In genomic region chr16:32642280-32642679, GRCm38 (mm10) we compare ENCODE assay signal across 13 mouse cellular contexts. TPM values are rescaled to one million over a fixed set of nuclear protein-coding genes. Genes with fewer than 3 reads are reported as not detected.
A peak's percentile ranks its signal among the peaks of the same experiment; 100 is the strongest.
DNase-seq lines count a peak whose midpoint lies in the region; ATAC-seq and TF ChIP-seq lines count a peak whose summit lies in the region.
"Had no signal": no experiment of that assay in that cellular context is flagged by ENCODE, and none has a peak within 500 bp of the region (broad histone marks: within the 10 kb centered on the region; RNA-seq: fewer than 3 reads in every experiment).

No protein-coding gene starts in this region.

- no peak for ATAC-seq in forebrain, embryonic 15.5 days (replicated peaks)
- ATAC-seq in forebrain, embryonic 12.5 days (ENCODE audit: low FRiP score), result no peak
- no peak for ATAC-seq in midbrain, embryonic 14.5 days (ENCODE audit: low FRiP score, low TSS enrichment)
- ATAC-seq: liver, postnatal 0 days had no signal

- WGBS in forebrain, embryonic 15.5 days, result 33% methylated on average over 13 of the region's 13 CpGs
- WGBS in forebrain, embryonic 12.5 days, result 46% methylated on average over 13 of the region's 13 CpGs
- WGBS in midbrain, embryonic 14.5 days, result 40% methylated on average over 13 of the region's 13 CpGs
- 74% methylated on average over 13 of the region's 13 CpGs for WGBS in midbrain, embryonic 10.5 days

- no peak overlapping the region for H3K9ac ChIP-seq in forebrain, embryonic 15.5 days (replicated peaks)
- H3K9ac ChIP-seq in forebrain, embryonic 12.5 days, result no peak overlapping the region
- H3K9ac ChIP-seq in midbrain, embryonic 14.5 days (replicated peaks; ENCODE audit: low read length), result no peak overlapping the region
- peak overlapping the region; percentile 63; the same call in 1 of the 2 replicates for H3K9ac ChIP-seq in ES-E14 (ENCODE audit: insufficient read depth, low read depth, low read length, poor library complexity, severe bottlenecking)
- H3K9ac ChIP-seq: liver, postnatal 0 days had no signal

- no peaks in the 10 kb centered on the region for H3K9me3 ChIP-seq in forebrain, embryonic 15.5 days
- H3K9me3 ChIP-seq in forebrain, embryonic 12.5 days, result no peaks in the 10 kb centered on the region
- H3K9me3 ChIP-seq in midbrain, embryonic 14.5 days (ENCODE audit: control insufficient read depth, low read length), result no peaks in the 10 kb centered on the region
- no peaks in the 10 kb centered on the region for H3K9me3 ChIP-seq in midbrain, embryonic 10.5 days (replicated peaks)
- H3K9me3 ChIP-seq in ES-E14 (ENCODE audit: control insufficient read depth, insufficient read depth, low read depth, low read length), result no peaks in the 10 kb centered on the region

- in situ Hi-C loops in ES-E14 (cut with MboI; ENCODE audit: low sequenced_read_pairs in 2 of 2, unreplicated experiment in 2 of 2), result no loop called here

- no peak overlapping the region for H3K4me3 ChIP-seq in forebrain, embryonic 15.5 days
- H3K4me3 ChIP-seq in forebrain, embryonic 12.5 days (replicated peaks), result no peak overlapping the region
- no peak overlapping the region for H3K4me3 ChIP-seq in midbrain, embryonic 14.5 days (replicated peaks; ENCODE audit: low read depth, low read length)
- no peak overlapping the region for H3K4me3 ChIP-seq in midbrain, embryonic 10.5 days
- H3K4me3 ChIP-seq in ES-E14 (ENCODE audit: insufficient read depth in 1 of 2, low read depth in 1 of 2, low read length in 2 of 2, poor library complexity in 1 of 2, severe bottlenecking in 1 of 2), result peak overlapping the region; percentile 11 to 23; a peak in 2 of 4 replicates

- peaks cover 20% of the 10 kb centered on the region for H3K4me1 ChIP-seq in forebrain, embryonic 15.5 days
- peaks cover 35% of the 10 kb centered on the region for H3K4me1 ChIP-seq in forebrain, embryonic 12.5 days
- peaks cover 18% of the 10 kb centered on the region for H3K4me1 ChIP-seq in midbrain, embryonic 14.5 days (ENCODE audit: control insufficient read depth, insufficient read depth, low read length)
- H3K4me1 ChIP-seq in midbrain, embryonic 10.5 days, result peaks cover 43% of the 10 kb centered on the region
- H3K4me1 ChIP-seq in ES-E14 (ENCODE audit: control insufficient read depth in 2 of 2, insufficient read depth in 2 of 2, low read length in 2 of 2, poor library complexity in 1 of 2), result peaks cover 1 to 24% of the 10 kb centered on the region in 2 experiments; a peak in 1 of 4 replicates

- H3K4me2 ChIP-seq in forebrain, embryonic 15.5 days (replicated peaks), result peak overlapping the region; percentile 9; the same call in 1 of the 2 replicates
- H3K4me2 ChIP-seq in forebrain, embryonic 12.5 days, result no peak overlapping the region
- H3K4me2 ChIP-seq in midbrain, embryonic 14.5 days (ENCODE audit: low read length), result peak overlapping the region; percentile 15; the same call in 1 of the 2 replicates

- peak; percentile 57 for DNase-seq in midbrain, embryonic 14.5 days
- no peak for DNase-seq in midbrain, embryonic 10.5 days (ENCODE audit: low spot score)
- no peak for DNase-seq in ES-E14 (ENCODE audit: low read depth, low spot score)
- DNase-seq in naive thymus-derived CD4-positive, alpha-beta T cell, adult 2 months (ENCODE audit: low read depth), result peak; percentile 42
- no peak for DNase-seq in spleen, adult 12 weeks (ENCODE audit: low spot score)
- DNase-seq in adrenal gland, postnatal 10 days, result no peak
- DNase-seq: adrenal gland, postnatal 14 days; cerebellum, adult 11-12 months; embryo, embryonic 11 days; gastrocnemius, postnatal 25 days; liver, postnatal 0 days had no signal

- H3K27ac ChIP-seq in forebrain, embryonic 15.5 days (replicated peaks), result no peak overlapping the region
- no peak overlapping the region for H3K27ac ChIP-seq in forebrain, embryonic 12.5 days
- no peak overlapping the region for H3K27ac ChIP-seq in midbrain, embryonic 14.5 days (replicated peaks; ENCODE audit: low read depth, low read length)
- no peak overlapping the region for H3K27ac ChIP-seq in midbrain, embryonic 10.5 days (replicated peaks)
- no peak overlapping the region for H3K27ac ChIP-seq in ES-E14 (ENCODE audit: insufficient read depth, low read depth, low read length, poor library complexity, severe bottlenecking)

- H3K36me3 ChIP-seq in forebrain, embryonic 15.5 days, result no peaks in the 10 kb centered on the region
- H3K36me3 ChIP-seq in forebrain, embryonic 12.5 days (replicated peaks), result no peaks in the 10 kb centered on the region
- no peaks in the 10 kb centered on the region for H3K36me3 ChIP-seq in midbrain, embryonic 14.5 days (ENCODE audit: control insufficient read depth, insufficient read depth, low read length)
- 0 out of 2 replicates have a peak, but pooled peaks cover 3% of the 10 kb centered on the region for H3K36me3 ChIP-seq in midbrain, embryonic 10.5 days
- no peaks in the 10 kb centered on the region for H3K36me3 ChIP-seq in ES-E14 (ENCODE audit: control insufficient read depth, insufficient read depth, low read length, poor library complexity, severe bottlenecking)

- H3K27me3 ChIP-seq in forebrain, embryonic 15.5 days, result no peaks in the 10 kb centered on the region
- no peaks in the 10 kb centered on the region for H3K27me3 ChIP-seq in forebrain, embryonic 12.5 days
- H3K27me3 ChIP-seq in midbrain, embryonic 14.5 days (ENCODE audit: control insufficient read depth, insufficient read depth, low read length), result no peaks in the 10 kb centered on the region
- H3K27me3 ChIP-seq in midbrain, embryonic 10.5 days (ENCODE audit: low read depth, poor library complexity, severe bottlenecking), result no peaks in the 10 kb centered on the region; the same call in 1 of the 2 replicates

TF ChIP-seq in ES-E14, 5 proteins besides CTCF, POLR2A, EP300 and RAD21:
- TF ChIP-seq ZC3H11A (IDR thresholded peaks at IDR 0.05; ENCODE audit: borderline replicate concordance, low read depth, low read length) (no peak), MAFK (IDR thresholded peaks at IDR 0.05; ENCODE audit: insufficient read depth, low read depth, low read length) (no peak), CHD2 (IDR thresholded peaks at IDR 0.05; ENCODE audit: low read depth, low read length) (no peak), ZNF384 (IDR thresholded peaks at IDR 0.05; ENCODE audit: low read depth, low read length) (no peak), HCFC1 (IDR thresholded peaks at IDR 0.05; ENCODE audit: borderline replicate concordance, insufficient read depth, low read length) (no peak)

RNA-seq across cellular contexts. Expression of gene Tnk2, which starts 1.4 kb away (rescaled TPM):
- 16.0 and 20.4 TPM in 2 replicates for polyA plus RNA-seq in forebrain, embryonic 15.5 days (2015; fragmentation: Nextera tagmentation; extraction: Ambion mirVana)
- 13.9 and 14.2 TPM in 2 replicates for polyA plus RNA-seq in forebrain, embryonic 12.5 days (2016; fragmentation: Nextera tagmentation; extraction: Ambion mirVana)
- polyA plus RNA-seq in midbrain, embryonic 14.5 days (2014; fragmentation: Nextera tagmentation; extraction: Ambion mirVana), result 15.5 and 17.6 TPM in 2 replicates
- polyA plus RNA-seq in midbrain, embryonic 10.5 days (2016; fragmentation: Nextera tagmentation; extraction: Ambion mirVana), result 8.4 and 9.8 TPM in 2 replicates
- 47.1 and 63.7 TPM in 2 replicates for total RNA-seq in ES-E14 (2012; rRNA removed)
- 10 to 100 TPM; 45.1 to 85.2 TPM for total RNA-seq in adrenal gland, postnatal 10 days (2021)

RNA-seq across cellular contexts. Expression of gene Tfrc, which starts 33.6 kb away (rescaled TPM):
- 28.3 and 33.1 TPM in 2 replicates for polyA plus RNA-seq in forebrain, embryonic 15.5 days (2015; fragmentation: Nextera tagmentation; extraction: Ambion mirVana)
- polyA plus RNA-seq in forebrain, embryonic 12.5 days (2016; fragmentation: Nextera tagmentation; extraction: Ambion mirVana), result 59.2 and 65.4 TPM in 2 replicates
- 31.8 and 69.8 TPM in 2 replicates for polyA plus RNA-seq in midbrain, embryonic 14.5 days (2014; fragmentation: Nextera tagmentation; extraction: Ambion mirVana)
- polyA plus RNA-seq in midbrain, embryonic 10.5 days (2016; fragmentation: Nextera tagmentation; extraction: Ambion mirVana), result 68.7 and 71.9 TPM in 2 replicates
- total RNA-seq in ES-E14 (2012; rRNA removed), result 334 and 403 TPM in 2 replicates
- total RNA-seq in adrenal gland, postnatal 10 days (2021), result 100 to 1,000 TPM; 138 to 212 TPM

Comparison
In these comparisons a context has a peak if more than half of its experiments do, and no peak if none do; other contexts are left out.
1. DNase-seq: peak in midbrain, embryonic 14.5 days (single experiment) and naive thymus-derived CD4-positive, alpha-beta T cell, adult 2 months (single experiment); none in midbrain, embryonic 10.5 days (single experiment), ES-E14 (single experiment), spleen, adult 12 weeks (single experiment) and adrenal gland, postnatal 10 days (single experiment).
2. H3K4me3 ChIP-seq: peak in ES-E14 (2 of 2); none in forebrain, embryonic 15.5 days (single experiment), forebrain, embryonic 12.5 days (single experiment), midbrain, embryonic 14.5 days (single experiment) and midbrain, embryonic 10.5 days (single experiment).